Mouse (Mus musculus): ENCODE measurements around the gene Ccdc180.

Ccdc180 gene

DNA sequence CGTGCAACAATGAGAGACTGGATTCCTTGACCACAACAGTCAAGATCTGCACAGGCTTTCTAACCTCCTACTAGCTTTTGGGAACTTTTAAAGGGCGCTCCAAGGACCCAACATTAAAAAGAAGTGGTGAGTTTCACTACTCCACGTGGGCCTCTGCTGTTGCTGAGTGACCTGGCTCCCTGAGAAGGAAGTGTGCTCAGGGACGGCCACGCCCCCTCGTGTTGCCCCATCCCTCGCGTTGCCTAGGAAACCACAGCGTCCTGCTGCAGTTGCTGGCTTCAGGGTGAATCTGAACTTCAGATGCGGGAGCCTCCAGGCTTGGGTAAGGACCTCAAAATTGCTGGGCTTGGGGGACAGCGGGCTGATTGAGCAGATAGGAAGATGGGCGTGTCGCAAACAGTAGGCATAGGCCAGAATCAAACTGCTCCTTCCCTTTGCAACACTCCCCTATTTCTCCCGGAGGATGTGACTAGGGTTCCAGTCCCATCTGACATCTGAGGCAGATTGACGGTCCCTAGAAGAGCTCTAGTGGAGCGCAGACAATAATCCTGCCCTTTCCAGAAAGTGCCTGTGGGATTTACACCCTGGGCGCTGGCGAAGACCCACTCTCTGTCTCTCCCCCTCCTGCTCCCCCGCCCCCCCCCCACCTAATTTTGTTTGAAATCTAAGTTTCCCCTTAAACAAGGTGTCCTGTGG, at the start of gene Ccdc180:
Gene Ccdc180 (plus strand): TSS at position 238 of the 696 bp plus-strand sequence.
- no peak for DNase-seq (ENCODE audit: low spot score in 2 of 2)

DNA sequence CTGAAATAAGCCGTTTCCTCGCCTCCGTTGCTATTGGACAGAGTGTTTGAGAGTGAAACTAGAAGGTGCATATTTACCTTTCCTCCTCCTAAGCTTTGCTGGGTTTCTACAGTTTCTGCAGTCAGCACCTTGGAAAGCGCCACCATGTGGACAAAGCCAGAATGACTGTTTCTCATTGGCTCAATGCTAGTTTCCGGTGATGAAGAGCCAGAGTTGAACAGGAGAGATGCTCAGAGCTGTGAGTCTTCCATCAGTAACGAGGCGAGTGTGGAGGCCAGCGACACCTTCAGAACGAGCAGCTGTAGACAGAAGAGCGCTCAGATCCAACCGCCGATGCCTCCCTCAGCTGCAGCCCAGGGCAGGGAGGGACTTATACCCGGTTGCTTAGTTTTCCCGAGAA, 45.7 kb upstream of the Ccdc180 start:
- peak; percentile 27 to 29 for DNase-seq (ENCODE audit: low spot score in 2 of 2)

DNA sequence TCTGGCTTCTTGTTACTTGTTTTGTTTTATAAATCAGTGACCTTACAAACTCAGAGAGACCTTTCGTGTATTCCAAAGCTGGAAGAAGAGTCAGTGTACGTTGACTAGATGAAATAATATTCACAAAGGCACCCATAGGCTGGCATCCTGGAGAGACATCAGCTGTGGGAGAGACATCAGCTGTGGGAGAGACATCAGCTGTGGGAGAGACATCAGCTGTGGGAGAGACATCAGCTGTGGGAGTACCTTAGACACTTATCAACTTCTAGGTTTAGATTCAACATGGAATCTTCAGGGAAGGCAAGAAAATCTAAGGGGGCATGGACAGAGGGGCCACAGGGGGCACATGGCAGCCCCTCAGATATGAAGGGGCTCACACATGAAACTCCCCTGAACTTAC, 43.8 kb upstream of the Ccdc180 start:
- DNase-seq (ENCODE audit: low spot score in 2 of 2), result no peak

DNA sequence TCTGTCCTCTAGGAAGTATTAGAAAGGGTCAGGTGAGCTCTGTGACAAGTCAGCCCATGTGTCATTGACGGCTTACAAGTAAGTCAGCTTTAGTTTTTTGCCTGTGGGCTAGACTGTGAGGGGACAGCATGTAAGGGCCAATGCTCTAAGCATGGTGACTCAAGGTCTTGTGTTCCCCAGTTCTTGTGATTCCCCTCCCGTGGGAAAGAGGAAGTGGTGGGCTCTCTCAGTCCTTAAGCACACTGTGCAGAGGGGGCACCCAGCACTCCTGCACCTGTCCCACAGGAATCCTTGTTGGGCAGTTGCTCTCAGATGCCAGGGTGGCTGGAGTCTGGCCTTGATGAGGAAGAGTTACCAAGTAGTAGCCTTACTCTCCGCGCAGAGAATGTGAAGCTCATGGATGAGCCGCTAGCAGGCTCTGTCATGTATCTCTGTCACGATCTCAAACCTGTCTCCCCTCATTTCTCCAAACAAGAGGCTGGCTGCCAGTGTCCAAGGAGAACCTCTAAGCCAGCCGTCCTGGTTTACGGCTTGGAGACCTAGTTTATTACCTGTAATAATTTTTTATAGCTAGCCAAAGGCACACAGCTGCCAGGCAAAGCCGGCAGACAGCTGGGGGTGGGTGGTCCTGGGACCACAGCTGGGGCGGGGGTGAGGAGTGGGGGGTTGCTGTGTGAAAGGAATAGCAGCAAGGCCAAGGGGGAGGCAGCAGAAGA, 41.8 kb upstream of the Ccdc180 start, which contains the start of gene Stra6l:
Gene Stra6l (plus strand): TSS at position 556 of the 716 bp plus-strand sequence.
- DNase-seq (ENCODE audit: low spot score in 2 of 2), result no peak

DNA sequence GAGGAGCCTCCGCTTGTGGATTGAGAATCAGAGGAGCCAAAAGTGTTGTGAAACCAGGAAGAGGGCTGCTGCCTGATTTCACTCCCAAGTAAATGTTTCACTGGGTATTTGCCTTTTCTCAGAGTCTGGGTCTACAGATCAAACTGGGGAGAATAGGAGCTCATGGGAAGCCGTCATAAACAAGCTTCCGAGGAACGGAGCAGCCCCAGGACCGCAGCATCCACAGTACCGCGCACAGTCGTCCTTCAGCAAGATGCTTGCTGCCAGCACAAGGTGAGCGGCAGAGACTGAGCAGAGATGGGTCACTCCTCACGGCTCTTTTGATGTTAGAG, 41.3 kb upstream of the Ccdc180 start:
- DNase-seq (ENCODE audit: low spot score in 2 of 2), result no peak

DNA sequence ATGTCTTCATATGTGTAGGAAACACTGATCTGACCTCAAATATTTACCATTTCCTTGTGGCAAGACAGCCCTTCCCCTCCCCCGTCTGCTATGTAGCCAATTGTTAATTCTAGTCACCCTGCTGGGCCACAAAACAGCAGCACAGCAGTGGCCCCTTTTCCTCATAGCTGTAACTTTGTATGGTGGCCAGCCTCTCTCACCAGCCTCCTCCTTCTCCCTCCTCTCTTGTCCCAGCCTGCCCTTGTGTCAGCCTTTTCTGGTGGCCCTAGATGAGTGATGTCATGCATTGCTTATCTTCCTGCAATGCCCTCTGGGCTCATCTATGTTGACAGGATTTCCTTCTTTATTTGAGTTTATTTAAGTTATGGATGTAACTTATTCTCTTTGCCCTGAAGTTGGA, 40.7 kb upstream of the Ccdc180 start:
- DNase-seq (ENCODE audit: low spot score in 2 of 2), result no peak

DNA sequence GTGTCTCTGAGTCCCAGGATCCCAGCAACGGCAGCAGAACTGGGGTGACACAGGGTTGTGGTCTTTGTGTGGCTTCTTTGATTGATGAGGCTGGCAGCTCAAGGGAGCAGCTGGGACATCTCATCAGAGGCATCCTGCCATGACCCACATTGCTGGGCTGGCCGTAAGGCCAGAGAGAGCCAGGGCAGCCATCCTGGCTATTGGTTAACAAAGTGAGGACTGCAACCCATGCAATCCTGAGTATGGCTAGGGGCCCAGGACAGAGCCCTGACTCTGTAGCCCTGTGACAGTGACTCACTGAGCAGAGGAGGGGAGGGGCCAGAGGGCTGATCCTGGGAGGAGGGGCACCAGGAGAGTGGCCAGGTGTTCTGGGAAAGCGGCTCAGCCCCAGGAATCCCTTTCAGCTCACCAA, 38.5 kb upstream of the Ccdc180 start:
- DNase-seq (ENCODE audit: low spot score in 2 of 2), result no peak

DNA sequence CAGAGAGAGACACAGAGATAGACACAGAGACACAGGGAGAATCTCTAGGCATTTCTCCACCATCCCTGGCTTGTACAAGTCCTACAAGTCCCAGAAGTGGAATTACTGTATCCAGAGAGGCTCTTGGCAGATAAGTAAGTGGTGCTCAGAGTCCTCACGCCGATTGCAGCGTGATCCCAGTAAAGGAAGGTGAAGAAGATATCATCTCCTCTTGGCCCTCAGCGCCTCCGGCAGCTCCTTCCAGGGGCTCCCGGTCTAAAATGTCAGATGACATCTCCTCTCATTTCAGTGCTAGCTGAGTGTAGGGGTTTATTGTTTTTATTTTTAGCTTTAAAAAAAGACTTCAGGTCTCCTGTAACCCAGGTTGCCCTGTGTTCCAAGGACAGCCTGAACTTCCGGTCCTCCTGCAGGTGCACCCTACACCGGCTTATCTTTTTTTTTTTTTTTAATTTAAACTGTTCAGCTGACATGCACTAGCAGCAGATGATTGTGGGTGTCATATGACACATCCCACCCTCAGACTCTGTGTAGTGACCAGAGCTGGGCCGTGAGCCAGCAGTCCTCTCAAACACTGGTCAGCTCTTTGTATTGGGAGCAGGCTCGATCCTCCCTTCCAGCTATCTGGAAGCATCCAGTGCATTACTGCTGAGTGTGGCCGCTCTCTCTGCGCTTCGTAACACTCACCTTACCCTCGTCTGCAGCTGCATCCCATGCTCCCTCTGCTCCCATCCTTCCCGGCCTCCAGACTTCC, 36.4 kb upstream of the Ccdc180 start:
- no peak for DNase-seq (ENCODE audit: low spot score in 2 of 2)

DNA sequence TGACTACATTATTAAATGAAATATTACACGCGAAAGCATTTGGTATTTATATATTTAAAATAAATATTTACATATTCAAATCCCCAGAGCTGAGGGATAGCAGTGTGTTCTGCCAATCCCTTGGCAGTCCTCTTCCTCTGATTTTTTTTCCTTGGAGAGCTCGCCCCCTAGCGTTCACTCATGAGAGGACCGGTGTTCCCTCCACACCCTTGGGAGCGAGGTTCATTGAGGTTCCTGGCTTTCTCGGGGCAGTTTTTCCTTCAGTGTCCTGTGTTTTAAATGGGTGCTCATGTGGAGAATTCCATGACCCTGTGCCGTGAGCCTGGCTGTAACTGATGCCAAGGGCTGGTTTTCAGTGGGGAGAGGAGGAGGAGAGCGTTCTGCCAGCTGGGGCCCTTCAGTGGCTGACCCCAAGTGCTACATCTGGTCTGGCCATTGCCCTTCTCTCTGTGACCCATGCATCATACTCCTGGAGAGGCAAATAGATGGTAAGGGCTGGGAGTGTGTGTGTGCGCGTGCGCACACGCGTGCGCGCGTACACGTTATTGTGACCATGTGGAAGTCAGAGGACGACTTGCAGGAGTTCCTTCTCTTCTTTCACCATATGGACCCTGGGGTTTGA, 34.2 kb upstream of the Ccdc180 start:
- DNase-seq (ENCODE audit: low spot score in 2 of 2), result peak; percentile 63 to 75

DNA sequence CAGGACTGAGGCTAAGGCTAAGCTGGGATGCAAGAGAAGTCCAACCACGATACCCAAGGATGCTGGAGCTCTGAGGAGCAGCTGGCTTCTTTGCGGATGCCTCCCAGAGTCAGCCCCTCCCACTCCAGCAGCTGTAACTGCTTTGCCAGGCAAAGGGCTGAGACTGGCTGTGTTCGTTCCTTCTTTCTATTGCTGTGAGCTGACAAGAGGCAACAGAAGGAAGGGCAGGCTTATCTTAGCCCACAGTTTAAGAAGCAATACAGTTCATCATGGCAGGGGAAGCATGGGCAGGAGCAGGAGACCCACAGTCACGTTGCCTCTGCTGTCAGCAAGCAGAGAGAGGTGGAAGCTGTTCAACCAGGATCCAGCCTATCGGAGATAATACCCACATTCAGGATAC, 28.9 kb upstream of the Ccdc180 start:
- DNase-seq (ENCODE audit: low spot score in 2 of 2), result no peak

DNA sequence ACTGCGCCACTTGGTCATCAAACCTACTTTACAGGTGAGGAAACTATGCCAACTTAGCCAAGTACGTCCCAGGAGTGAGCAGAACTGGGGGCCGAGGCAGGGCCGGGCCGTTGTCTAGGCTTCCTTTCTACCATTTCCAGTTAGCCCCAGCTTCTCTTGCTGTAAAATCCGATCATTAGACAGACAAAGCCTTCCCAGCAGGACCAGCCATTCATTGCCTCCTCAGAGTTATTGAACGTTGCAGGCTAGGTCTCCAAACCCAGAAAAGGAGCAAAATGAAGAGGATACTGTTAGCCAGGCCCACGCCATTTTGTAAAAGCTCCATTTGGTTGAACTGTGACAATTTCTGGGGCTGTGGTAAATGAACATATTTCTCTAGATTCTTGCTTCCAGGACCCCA, 22.7 kb upstream of the Ccdc180 start:
- no peak for DNase-seq (ENCODE audit: low spot score in 2 of 2)

DNA sequence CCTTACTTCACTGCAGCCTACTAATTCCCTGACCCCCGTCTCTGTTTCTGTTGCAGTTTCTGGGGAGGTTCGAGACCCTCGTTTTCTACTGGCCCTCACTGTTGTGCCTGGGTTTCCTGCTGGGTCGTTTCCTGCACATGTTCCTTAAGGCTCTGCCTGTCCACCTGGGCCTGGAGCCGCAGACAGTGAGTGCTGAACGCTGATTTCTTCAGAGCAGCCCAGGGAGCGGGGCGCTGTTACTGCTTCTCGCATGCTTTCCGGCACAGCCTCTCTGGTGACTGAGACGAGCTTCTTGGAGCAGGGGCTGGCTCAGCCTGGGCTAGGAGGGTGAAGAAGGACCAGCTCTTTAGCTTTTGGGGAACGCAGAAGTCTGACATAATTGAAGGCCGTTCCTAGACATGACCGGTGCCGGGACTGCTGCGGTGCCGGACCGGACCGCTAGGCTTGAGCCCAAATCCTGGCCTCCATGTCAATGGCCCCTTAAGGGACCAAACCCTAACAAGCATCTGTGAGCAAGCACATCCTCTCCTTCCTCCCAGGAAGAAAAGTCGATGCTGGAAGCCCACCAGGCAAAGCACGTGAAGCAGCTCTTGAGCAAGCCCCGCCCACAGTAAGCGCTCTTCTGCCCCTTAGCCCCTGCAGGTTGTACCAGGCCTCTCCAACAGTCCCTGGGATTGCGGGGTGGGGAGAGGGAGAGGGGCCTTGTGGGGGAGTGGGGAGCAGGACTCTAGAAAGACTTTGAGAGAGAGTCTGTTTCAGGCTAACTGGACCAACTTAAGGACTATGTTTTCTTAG, 20.9 kb upstream of the Ccdc180 start:
- DNase-seq (ENCODE audit: low spot score in 2 of 2), result no peak

DNA sequence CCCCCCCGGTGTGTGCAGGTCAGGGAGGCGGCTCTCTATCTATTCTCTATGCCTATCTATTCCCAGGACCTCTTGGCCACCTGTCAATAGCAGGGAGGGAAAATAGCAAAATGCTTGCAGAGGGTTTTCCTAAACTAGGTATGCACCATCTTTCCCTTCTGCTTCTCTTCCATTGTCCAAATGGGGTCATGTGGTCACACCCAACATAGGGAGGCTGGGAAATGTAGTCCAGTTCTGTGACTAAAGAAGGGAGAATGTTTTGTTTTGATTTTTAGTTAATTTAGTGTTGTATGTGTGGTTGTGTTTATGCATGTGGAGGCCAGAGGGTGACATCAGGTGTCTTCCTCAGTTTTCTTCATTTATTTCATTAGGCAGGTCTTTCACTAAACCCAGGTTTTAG, 18.0 kb upstream of the Ccdc180 start:
- DNase-seq (ENCODE audit: low spot score in 2 of 2), result no peak

DNA sequence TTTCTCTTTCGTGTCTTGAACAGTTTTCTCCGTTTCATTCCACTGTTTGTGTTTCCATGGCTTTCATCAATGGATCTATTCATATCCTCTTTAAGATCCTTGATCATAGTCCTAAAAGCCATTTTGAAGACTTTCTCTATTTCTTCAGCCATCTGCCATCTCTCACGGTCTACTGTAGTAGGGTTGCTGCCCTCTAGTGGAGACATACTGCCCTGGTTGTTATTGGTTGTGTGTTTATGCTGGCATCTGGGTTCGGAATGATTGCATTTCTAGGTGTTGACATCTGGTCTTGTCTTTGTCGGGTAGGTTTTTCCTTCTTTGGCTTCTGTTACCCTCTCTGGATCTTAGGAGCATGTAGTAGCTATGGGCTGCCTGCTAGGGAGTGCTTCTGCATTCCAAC, 11.2 kb upstream of the Ccdc180 start:
- peak in 1 of 2 experiments; percentile 21 for DNase-seq (ENCODE audit: low spot score in 2 of 2)

DNA sequence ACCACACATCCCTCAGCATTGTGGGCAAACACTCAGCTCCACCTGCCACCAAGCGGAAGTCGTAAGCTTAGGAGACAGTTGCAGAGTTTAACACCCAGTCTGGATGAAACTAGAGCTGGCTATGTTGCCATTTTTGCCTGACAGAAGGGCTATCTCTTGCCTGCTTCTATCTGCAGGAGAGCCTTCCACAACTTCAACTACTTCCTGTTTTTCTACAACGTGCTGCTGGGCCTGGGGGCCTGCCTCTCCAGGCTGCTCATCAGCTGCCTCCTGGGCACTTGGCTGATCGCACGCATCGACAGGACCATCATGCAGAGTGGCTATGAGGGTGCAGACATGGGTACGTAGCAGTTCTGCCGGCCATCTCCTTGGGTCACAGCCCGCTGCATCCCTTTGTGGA, 7.6 kb upstream of the Ccdc180 start:
- DNase-seq (ENCODE audit: low spot score in 2 of 2), result no peak

DNA sequence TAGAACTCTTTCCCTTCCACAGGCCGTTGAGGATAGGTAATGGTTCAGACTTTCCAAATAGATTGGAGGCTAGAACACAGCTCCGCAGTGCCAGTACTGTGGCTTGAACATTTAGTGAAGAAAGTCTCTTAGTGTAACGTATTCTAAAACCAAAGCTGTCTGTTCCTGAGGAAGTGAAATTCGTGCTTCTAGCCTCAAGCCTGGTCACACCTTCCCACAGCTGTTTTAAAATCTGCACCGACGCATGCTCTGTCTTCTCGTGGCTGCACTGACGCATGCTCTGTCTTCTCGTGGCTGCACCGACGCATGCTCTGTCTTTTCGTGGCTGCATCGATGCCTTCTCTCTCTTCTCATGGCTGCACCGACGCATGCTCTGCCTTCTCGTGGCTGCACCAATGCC, 6.9 kb upstream of the Ccdc180 start:
- no peak for DNase-seq (ENCODE audit: low spot score in 2 of 2)

DNA sequence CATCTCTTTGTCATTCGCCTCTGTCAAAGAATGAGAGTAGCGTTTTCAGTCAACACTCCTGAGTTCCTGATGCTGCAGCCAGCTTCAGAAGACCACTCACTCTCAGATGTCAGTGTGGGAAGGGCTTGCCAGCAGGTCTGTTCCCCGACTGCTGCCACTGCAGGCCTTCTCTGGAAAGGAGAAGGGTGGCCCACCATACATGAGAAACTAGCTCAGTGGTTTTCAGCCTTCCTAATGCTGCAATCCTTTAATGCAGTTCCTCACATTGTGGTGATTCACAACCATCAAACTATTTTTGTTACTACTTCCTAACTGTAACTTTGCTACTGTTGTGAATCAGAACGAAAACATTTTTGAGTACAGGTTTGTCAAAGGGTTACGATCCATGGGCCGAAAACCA, 616 bp upstream of the Ccdc180 start:
- no peak for DNase-seq (ENCODE audit: low spot score in 2 of 2)

DNA sequence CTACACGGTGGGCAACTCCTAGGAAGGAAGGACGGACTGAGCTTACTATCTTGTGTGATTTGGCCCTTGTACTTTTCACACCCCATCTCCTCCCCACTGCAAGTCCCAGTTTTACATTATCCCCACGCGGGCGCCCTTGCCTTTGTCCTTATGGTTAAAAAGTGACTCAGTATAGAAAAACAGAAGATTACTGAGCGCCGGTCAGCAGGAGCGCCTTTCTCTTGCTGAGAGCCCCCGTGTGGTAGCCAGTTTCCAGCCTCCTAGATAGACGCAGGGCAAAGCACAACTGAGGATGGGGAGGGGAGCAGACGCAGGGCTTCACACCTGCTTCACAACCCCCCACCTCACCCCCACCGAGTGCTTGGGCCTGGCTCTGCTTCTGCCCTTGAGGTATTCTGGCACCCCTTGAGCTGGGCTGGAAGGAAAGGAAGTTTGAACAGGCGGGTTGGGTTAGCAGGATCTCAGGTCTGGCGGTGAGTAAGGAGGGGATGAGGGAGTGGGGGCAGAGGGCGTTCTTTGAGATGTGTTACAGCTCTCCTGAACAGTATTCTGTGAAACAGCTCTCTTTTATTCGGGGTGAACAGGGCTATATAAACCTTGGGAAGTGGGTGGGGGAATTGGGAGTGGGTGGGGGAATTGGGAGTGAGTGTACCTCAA, 6.5 kb downstream of the Ccdc180 start:
- DNase-seq (ENCODE audit: low spot score in 2 of 2), result no peak

DNA sequence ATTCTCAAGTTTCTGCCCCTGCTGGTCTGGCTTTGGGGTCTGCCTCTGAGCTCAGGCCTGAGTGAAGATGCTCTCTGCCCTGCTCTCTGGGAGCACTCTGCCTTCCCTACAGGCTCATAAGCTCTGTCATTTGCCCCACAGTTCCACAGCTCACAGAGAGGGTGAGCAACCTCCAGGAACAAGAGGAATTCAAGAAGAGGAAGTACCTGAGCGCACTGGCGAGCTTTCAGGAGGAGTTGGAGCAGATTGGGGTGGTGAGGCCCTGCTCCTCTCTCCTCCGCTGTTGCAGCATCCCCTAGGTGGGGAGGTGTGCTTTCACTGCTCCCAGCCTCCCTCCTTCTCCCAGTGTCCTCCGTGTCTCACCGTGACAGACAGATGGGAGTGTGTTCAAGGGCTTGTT, 8.3 kb downstream of the Ccdc180 start:
- no peak for DNase-seq (ENCODE audit: low spot score in 2 of 2)

DNA sequence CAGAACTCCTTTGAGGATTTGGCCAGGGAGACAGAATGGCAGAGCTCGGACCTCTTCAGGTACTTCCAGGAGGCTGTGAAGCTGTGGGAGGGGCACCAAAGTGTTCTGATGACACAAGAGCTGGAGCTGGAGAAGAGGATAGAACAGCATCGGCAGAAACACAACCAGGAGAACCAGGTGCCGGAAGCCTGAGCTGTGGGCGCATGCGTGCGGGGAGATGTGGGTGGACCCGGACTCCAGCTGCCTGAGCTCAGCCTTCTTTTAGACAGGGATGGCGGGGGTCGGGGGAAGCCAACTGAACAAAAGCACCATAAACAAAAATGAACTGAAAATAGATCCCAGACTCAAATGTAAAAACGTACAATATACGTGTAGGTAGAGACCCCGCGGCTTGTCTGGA, 19.2 kb downstream of the Ccdc180 start:
- peak in 1 of 2 experiments; percentile 12 for DNase-seq (ENCODE audit: low spot score in 2 of 2)

DNA sequence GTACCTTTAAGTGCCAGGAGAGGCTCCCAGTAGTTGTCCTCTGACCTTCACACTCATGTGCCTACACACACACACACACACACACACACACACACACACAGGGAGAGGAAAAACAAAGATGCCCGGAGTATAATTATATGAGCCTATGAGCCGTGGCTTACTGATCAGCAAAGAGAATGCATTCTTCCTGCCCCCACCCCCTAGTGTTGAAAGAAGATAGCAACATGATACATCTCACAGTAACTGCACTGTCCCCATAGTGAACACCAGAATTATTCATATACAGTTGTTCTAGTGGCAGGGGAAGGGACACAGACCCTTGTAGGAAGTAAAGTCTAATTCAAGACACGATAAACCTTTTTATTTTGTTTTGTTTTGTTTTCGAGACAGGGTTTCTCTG, 19.8 kb downstream of the Ccdc180 start:
- DNase-seq (ENCODE audit: low spot score in 2 of 2), result no peak

Data from frontal cortex, postnatal 25 days (tissue).